Mouse (Mus musculus): ENCODE data around the gene Tex22. TPM values are rescaled to one million over a fixed set of nuclear protein-coding genes. Genes with fewer than 3 reads are reported as not detected.
A peak's percentile ranks its signal among the peaks of the same experiment; 100 is the strongest.

Gene Tex22
- total RNA-seq, 2 experiments from 2014 or later, result 0.73 TPM

- no peak for DNase-seq (ENCODE audit: low spot score in 2 of 2)
Observed at GRCm38 (mm10) chr12:113099470-113100237, 25.4 kb downstream of the Tex22 start.

- DNase-seq (ENCODE audit: low spot score in 2 of 2), result no peak
Observed at GRCm38 (mm10) chr12:113100448-113101076, 26.3 kb downstream of the Tex22 start.

- no peak for DNase-seq (ENCODE audit: low spot score in 2 of 2)
Observed at GRCm38 (mm10) chr12:113101251-113101960, 27.1 kb downstream of the Tex22 start.

- DNase-seq (ENCODE audit: low spot score in 2 of 2), result peak; percentile 36 to 37
Observed at GRCm38 (mm10) chr12:113102461-113102860, 28.2 kb downstream of the Tex22 start.

GRCm38 (mm10) chr12:113103846-113104451, 29.6 kb downstream of the Tex22 start:
- no peak for DNase-seq (ENCODE audit: low spot score in 2 of 2)

- DNase-seq (ENCODE audit: low spot score in 2 of 2), result no peak
Observed at GRCm38 (mm10) chr12:113106386-113106785, 32.1 kb downstream of the Tex22 start.

- DNase-seq (ENCODE audit: low spot score in 2 of 2), result no peak
Observed at GRCm38 (mm10) chr12:113107431-113108124, 33.3 kb downstream of the Tex22 start.

- DNase-seq (ENCODE audit: low spot score in 2 of 2), result no peak
Observed at GRCm38 (mm10) chr12:113108528-113109283, 34.4 kb downstream of the Tex22 start.

GRCm38 (mm10) chr12:113109801-113110200, 35.5 kb downstream of the Tex22 start:
- DNase-seq (ENCODE audit: low spot score in 2 of 2), result no peak

GRCm38 (mm10) chr12:113114141-113114540, 39.8 kb downstream of the Tex22 start:
- DNase-seq (ENCODE audit: low spot score in 2 of 2), result no peak

- DNase-seq (ENCODE audit: low spot score in 2 of 2), result no peak
Observed at GRCm38 (mm10) chr12:113114856-113115538, 40.7 kb downstream of the Tex22 start.

GRCm38 (mm10) chr12:113119516-113120410, 45.5 kb downstream of the Tex22 start:
- peak in 1 of 2 experiments; percentile 66 for DNase-seq (ENCODE audit: low spot score in 2 of 2)

GRCm38 (mm10) chr12:113124726-113125125, 50.4 kb downstream of the Tex22 start:
- DNase-seq (ENCODE audit: low spot score in 2 of 2), result no peak

- no peak for DNase-seq (ENCODE audit: low spot score in 2 of 2)
Observed at GRCm38 (mm10) chr12:113130732-113131131, 56.4 kb downstream of the Tex22 start.

- no peak for DNase-seq (ENCODE audit: low spot score in 2 of 2)
Observed at GRCm38 (mm10) chr12:113131601-113132000, 57.3 kb downstream of the Tex22 start.

- DNase-seq (ENCODE audit: low spot score in 2 of 2), result no peak
Observed at GRCm38 (mm10) chr12:113132567-113132966, 58.3 kb downstream of the Tex22 start.

GRCm38 (mm10) chr12:113133260-113133659, 59.0 kb downstream of the Tex22 start:
- DNase-seq (ENCODE audit: low spot score in 2 of 2), result no peak

- DNase-seq (ENCODE audit: low spot score in 2 of 2), result no peak
Observed at GRCm38 (mm10) chr12:113133861-113134403, 59.6 kb downstream of the Tex22 start.

Measured in adrenal gland, postnatal 4 days (tissue).